Mouse (Mus musculus) midbrain, embryonic 10.5 days (tissue): ENCODE results near the gene Zfp663. TPM values are rescaled to one million over a fixed set of nuclear protein-coding genes. Genes with fewer than 3 reads are reported as not detected.
A peak's percentile ranks its signal among the peaks of the same experiment; 100 is the strongest.

Source experiments
- DNase-seq: peaks from one replicate; pipeline ENCODE4 v3.0.0-alpha.2; 2017; ENCODE audit warnings: low spot score
- H3K27ac ChIP-seq: fragments of 300-500 bp; sonication (generic); replicated peaks from 2 replicates; pipeline ENCODE4 v1.5.1; 2016; ENCODE audit warnings: mild to moderate bottlenecking
- H3K27me3 ChIP-seq: fragments of 300-500 bp; sonication (generic); 2 replicates; pipeline ENCODE4 v1.6.1; 2016; ENCODE audit warnings: low read depth, mild to moderate bottlenecking; ENCODE audit not compliant: poor library complexity, severe bottlenecking
- H3K36me3 ChIP-seq: fragments of 300-500 bp; sonication (generic); 2 replicates; pipeline ENCODE4 v1.6.1; 2016; ENCODE audit warnings: mild to moderate bottlenecking, moderate library complexity
- H3K4me1 ChIP-seq: fragments of 300-500 bp; sonication (generic); 2 replicates; pipeline ENCODE4 v1.6.1; 2016
- H3K4me3 ChIP-seq: fragments of 300-500 bp; sonication (generic); 2 replicates; pipeline ENCODE4 v1.5.1; 2016; ENCODE audit warnings: mild to moderate bottlenecking, moderate library complexity
- H3K9me3 ChIP-seq: fragments of 300-500 bp; sonication (generic); replicated peaks from 2 replicates; pipeline ENCODE4 v1.6.1; 2016; ENCODE audit warnings: mild to moderate bottlenecking
- WGBS: fragments of 180-500 bp; shearing (Covaris S2); methylation state at CpG from one replicate; pipeline ENCODE4 v1.1.7; 2016; 5-methylcytosine and 5-hydroxymethylcytosine counted together
- polyA plus RNA-seq: library from polyadenylated mRNA; unstranded; fragments of >200 nt; fragmentation: Nextera tagmentation; extraction: Ambion mirVana; gene quantifications from 2 replicates; pipeline ENCODE4 v1.2.1, GENCODE M21; 2016

Gene Zfp663
- polyA plus RNA-seq, 1 experiment from 2014 or later, result 6.0 TPM

GRCm38 (mm10) chr2:165392156-165392555 lies 23.6 kb upstream of the Zfp663 start:
- no peak for DNase-seq
- no peaks in the 10 kb centered on the region for H3K36me3 ChIP-seq
- WGBS, result 87% methylated on average over 4 of the region's 4 CpGs
- no peak overlapping the region for H3K27ac ChIP-seq
- H3K4me1 ChIP-seq, result peaks cover 18% of the 10 kb centered on the region
- H3K9me3 ChIP-seq, result no peaks in the 10 kb centered on the region
- no peaks in the 10 kb centered on the region for H3K27me3 ChIP-seq
- no peak overlapping the region for H3K4me3 ChIP-seq

DNA sequence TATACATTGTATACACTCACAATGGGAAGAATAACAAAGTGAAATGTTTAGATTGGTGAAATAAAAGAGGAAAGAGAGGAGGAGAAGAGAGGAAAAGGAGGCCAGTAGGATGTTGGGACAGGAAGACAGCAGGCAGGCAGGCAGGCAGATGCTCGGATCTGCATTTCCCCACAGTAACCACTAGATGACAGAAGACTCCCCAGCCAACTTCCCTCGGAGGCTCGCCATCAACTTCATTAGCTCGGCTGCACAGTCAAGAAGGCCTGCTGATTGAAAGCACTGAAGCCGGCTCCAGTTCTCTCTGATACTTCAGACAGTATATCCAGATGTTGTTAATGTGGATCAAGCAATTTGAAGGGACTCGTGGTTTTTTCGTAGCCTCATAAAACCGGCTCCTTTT lies 23.0 kb upstream of the Zfp663 start:
- H3K36me3 ChIP-seq, result peaks cover 4% of the 10 kb centered on the region
- no peak overlapping the region for H3K27ac ChIP-seq
- H3K4me1 ChIP-seq, result peaks cover 18% of the 10 kb centered on the region
- 15% methylated on average over 8 of the region's 8 CpGs for WGBS
- H3K27me3 ChIP-seq, result no peaks in the 10 kb centered on the region
- DNase-seq, result peak; percentile 61
- H3K4me3 ChIP-seq, result no peak overlapping the region
- no peaks in the 10 kb centered on the region for H3K9me3 ChIP-seq

DNA sequence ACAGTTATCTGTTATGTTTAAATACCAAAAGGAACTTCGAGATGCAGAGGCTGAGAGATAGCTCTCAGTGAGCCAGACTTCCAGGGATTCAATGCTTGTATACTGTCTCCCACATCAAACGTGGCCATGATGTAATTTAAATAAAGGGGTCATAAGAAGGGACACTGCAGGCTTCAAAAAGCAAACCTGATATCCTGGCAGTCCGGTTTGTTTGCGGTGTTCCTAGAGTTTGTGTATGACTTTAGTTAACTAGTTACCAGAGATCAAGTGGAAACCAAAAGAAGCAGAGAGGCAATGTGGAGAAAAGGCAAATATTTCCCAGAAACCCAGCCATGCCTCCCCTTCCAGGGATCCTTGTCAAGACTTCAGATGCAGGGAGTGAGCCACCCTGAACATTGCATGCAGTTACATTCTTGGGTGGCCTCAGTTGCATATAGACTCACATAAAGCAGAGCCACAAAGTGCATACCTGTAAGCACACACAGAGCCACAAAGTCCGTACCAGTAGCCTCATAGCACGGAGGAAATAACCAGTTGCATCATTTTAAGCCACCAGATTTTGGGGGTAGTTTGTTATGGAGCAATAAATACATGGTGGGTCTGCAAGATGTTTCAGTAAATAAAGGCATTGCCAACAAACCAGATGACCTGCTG lies 20.9 kb upstream of the Zfp663 start:
- H3K4me3 ChIP-seq, result no peak overlapping the region
- no peaks in the 10 kb centered on the region for H3K9me3 ChIP-seq
- no peak for DNase-seq
- H3K27ac ChIP-seq, result no peak overlapping the region
- WGBS, result 88% methylated on average over 6 of the region's 6 CpGs
- peaks cover 29% of the 10 kb centered on the region for H3K4me1 ChIP-seq
- no peaks in the 10 kb centered on the region for H3K27me3 ChIP-seq
- peaks cover 25% of the 10 kb centered on the region for H3K36me3 ChIP-seq

- peaks cover 29% of the 10 kb centered on the region for H3K4me1 ChIP-seq
- H3K27me3 ChIP-seq, result no peaks in the 10 kb centered on the region
- H3K27ac ChIP-seq, result peak within 1 kb of the TSS; percentile 99
- peaks cover 40% of the 10 kb centered on the region for H3K36me3 ChIP-seq
- WGBS, result under 1% methylated on average over 40 of the region's 40 CpGs
- H3K4me3 ChIP-seq, result peak within 1 kb of the TSS; percentile 83
- no peaks in the 10 kb centered on the region for H3K9me3 ChIP-seq
- peak; percentile 98 for DNase-seq
Measured at GRCm38 (mm10) chr2:165387844-165388495, 19.4 kb upstream of the Zfp663 start, which contains the start of gene Zfp334. TSS of gene Zfp334 (minus strand) at chr2:165388259.

DNA sequence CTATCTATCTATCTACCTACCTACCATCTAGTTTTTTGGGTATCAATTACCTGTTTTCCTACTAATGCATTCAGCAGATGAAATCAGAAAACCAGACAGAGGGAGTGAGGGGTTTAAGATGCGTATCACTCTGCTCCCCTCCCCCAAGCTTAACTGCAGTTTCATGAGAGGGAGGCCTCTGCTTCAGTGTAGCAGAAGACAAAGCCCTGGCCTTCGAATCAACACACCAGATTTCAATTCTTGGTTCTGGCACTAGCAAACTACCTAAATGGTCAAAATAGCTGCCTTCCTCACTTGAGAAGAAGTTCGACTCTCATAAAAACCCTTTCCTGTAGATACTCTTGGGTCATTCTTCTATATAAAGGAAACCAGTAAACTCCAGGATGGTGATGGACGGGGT lies 18.8 kb upstream of the Zfp663 start:
- Histone ChIP-seq H3K36me3 (peaks cover 46% of the 10 kb centered on the region), H3K27me3 (no peaks in the 10 kb centered on the region), H3K9me3 (no peaks in the 10 kb centered on the region), H3K4me3 (peak overlapping the region; percentile 83), H3K4me1 (peaks cover 29% of the 10 kb centered on the region), H3K27ac (peak overlapping the region; percentile 99)
- no peak for DNase-seq
- 8% methylated on average over 4 of the region's 4 CpGs for WGBS

- Histone ChIP-seq H3K36me3 (peaks cover 100% of the 10 kb centered on the region), H3K27ac (no peak overlapping the region), H3K9me3 (peaks cover 28% of the 10 kb centered on the region), H3K4me1 (peaks cover 9% of the 10 kb centered on the region; the same call in 1 of the 2 replicates), H3K27me3 (no peaks in the 10 kb centered on the region), H3K4me3 (no peak overlapping the region)
- no peak for DNase-seq
- WGBS, result 96% methylated on average over 25 of the region's 25 CpGs
Measured at GRCm38 (mm10) chr2:165380050-165380449, 11.5 kb upstream of the Zfp663 start.

DNA sequence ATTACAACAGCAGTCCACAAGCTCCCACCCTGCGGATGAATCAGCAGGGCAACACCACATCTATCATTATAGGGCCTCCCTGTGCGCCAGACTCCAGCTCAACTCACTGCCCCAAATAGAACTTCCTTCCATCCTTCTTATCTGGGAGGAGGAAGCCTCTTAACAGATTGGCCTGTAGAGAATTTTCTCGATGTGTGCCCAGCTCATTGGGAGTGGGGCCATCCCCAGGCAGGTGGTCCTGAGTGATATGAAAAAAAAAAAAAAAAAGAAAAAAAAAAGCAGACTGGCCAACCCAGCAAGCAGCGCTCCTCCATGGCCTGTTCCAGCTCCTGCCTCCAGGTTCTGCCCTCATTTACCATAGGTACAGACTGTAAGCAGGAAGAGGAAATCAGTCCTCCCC lies 7.5 kb upstream of the Zfp663 start:
- Histone ChIP-seq H3K4me1 (peaks cover 8% of the 10 kb centered on the region), H3K27ac (no peak overlapping the region), H3K27me3 (no peaks in the 10 kb centered on the region), H3K4me3 (no peak overlapping the region), H3K36me3 (peaks cover 73% of the 10 kb centered on the region), H3K9me3 (peaks cover 16% of the 10 kb centered on the region)
- WGBS, result 87% methylated on average over 4 of the region's 4 CpGs
- no peak for DNase-seq

GRCm38 (mm10) chr2:165375478-165375877 lies 6.9 kb upstream of the Zfp663 start:
- DNase-seq, result no peak
- whole genome bisulfite sequencing, result 88% methylated on average over 5 of the region's 5 CpGs
- Histone ChIP-seq H3K27me3 (no peaks in the 10 kb centered on the region), H3K9me3 (peaks cover 11% of the 10 kb centered on the region), H3K4me1 (peaks cover 12% of the 10 kb centered on the region), H3K36me3 (peaks cover 68% of the 10 kb centered on the region), H3K4me3 (no peak overlapping the region), H3K27ac (no peak overlapping the region)

DNA sequence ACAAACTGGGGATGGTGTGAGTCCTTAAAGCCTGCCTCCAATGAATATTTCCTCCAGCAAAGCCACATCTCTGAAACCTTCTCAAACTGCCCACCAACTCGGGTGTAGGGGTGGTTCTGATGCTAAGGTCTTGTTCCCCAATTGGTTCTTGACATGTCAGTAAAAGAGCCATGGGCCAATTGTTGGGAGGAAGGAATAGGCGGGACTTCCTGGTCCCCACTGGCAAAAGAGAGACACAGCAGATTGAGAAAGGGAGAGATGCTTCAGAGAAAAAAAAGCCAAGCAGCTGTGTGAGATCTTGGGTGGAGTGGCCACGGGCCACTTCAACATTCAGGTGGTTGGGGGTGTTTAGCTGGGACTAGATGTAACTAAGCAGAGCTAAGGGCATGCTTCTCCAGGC lies 2.5 kb upstream of the Zfp663 start:
- peak overlapping the region; percentile 13; the same call in 1 of the 2 replicates for H3K27ac ChIP-seq
- H3K9me3 ChIP-seq, result no peaks in the 10 kb centered on the region; the same call in 1 of the 2 replicates
- no peak for DNase-seq
- peaks cover 13% of the 10 kb centered on the region; the same call in 1 of the 2 replicates for H3K27me3 ChIP-seq
- 25% methylated on average over 3 of the region's 3 CpGs for whole genome bisulfite sequencing
- H3K4me1 ChIP-seq, result peaks cover 38% of the 10 kb centered on the region
- H3K36me3 ChIP-seq, result peaks cover 24% of the 10 kb centered on the region
- H3K4me3 ChIP-seq, result peak overlapping the region; percentile 28

GRCm38 (mm10) chr2:165370348-165370747 lies 1.8 kb upstream of the Zfp663 start:
- H3K4me3 ChIP-seq, result no peak overlapping the region
- no peak overlapping the region for H3K27ac ChIP-seq
- peaks cover 18% of the 10 kb centered on the region for H3K27me3 ChIP-seq
- DNase-seq, result no peak
- peaks cover 38% of the 10 kb centered on the region for H3K4me1 ChIP-seq
- no peaks in the 10 kb centered on the region; the same call in 1 of the 2 replicates for H3K9me3 ChIP-seq
- WGBS, result 90% methylated on average over 3 of the region's 3 CpGs
- peaks cover 17% of the 10 kb centered on the region for H3K36me3 ChIP-seq

GRCm38 (mm10) chr2:165367868-165368439 lies 575 bp downstream of the Zfp663 start:
- no peaks in the 10 kb centered on the region for H3K36me3 ChIP-seq
- H3K9me3 ChIP-seq, result no peaks in the 10 kb centered on the region
- H3K27me3 ChIP-seq, result peaks cover 33% of the 10 kb centered on the region
- peak overlapping the region; percentile 95 for H3K27ac ChIP-seq
- H3K4me1 ChIP-seq, result peaks cover 50% of the 10 kb centered on the region
- 1% methylated on average over 13 of the region's 13 CpGs for WGBS
- peak overlapping the region; percentile 67 for H3K4me3 ChIP-seq
- DNase-seq, result peak; percentile 59

DNA sequence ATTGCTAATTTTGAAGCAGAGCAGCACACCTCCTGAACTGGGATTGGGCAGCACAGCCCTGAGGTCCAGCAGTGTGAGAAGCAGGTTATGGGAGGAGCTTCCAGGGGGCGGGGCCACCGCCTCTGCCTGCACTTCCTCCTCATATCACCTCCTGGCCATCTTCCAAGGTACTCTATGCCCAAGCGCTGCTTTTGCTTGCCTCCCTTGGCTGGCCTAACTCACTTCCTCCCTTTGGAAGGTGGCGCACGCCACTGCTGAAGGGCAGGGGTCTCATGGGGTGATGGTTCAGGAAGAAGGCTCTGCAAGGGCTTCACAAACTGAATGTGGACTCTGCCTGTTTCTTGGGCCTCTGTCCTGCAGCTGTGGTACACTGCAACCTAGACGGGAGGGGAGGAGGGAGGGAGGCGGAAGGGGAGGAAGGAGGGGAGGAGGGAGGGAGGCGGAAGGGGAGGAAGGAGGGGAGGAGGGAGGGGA lies 1.4 kb downstream of the Zfp663 start:
- Histone ChIP-seq H3K27ac (peak overlapping the region; percentile 95), H3K9me3 (no peaks in the 10 kb centered on the region), H3K36me3 (no peaks in the 10 kb centered on the region), H3K4me3 (peak overlapping the region; percentile 67), H3K4me1 (peaks cover 50% of the 10 kb centered on the region), H3K27me3 (peaks cover 39% of the 10 kb centered on the region)
- 14% methylated on average over 5 of the region's 8 CpGs for WGBS
- DNase-seq, result no peak
